Mouse (Mus musculus) common myeloid progenitor, adult 5-6 weeks (primary cell): ENCODE data around the gene Olfr465-ps1. TPM values are rescaled to one million over a fixed set of nuclear protein-coding genes. Genes with fewer than 3 reads are reported as not detected.
A peak's percentile ranks its signal among the peaks of the same experiment; 100 is the strongest.

Source experiments
- ATAC-seq: replicated peaks from 2 replicates; pipeline ENCODE4 v1.8.0; 2016; ENCODE audit warnings: low read depth, mild to moderate bottlenecking, moderate TSS enrichment, inconsistent platforms; ENCODE audit not compliant: poor library complexity, severe bottlenecking
- total RNA-seq: library from RNA; stranded (forward); fragments of 200-1000, 187-1606 nt; gene quantifications from 2 replicates; pipeline ENCODE4 v1.2.3, GENCODE M21; 2017

The Olfr465-ps1 gene
- not detected in 2 replicates for total RNA-seq

GRCm38 (mm10) chr13:65137789-65138188 is at the start of gene Olfr465-ps1:
TSS of gene Olfr465-ps1 (plus strand) at chr13:65138089.
- no peak for ATAC-seq

GRCm38 (mm10) chr13:65095923-65096322 is 42.0 kb upstream of the Olfr465-ps1 start:
- 0 out of 2 replicates have a peak, but pooled peaks have one; percentile 39 for ATAC-seq

DNA sequence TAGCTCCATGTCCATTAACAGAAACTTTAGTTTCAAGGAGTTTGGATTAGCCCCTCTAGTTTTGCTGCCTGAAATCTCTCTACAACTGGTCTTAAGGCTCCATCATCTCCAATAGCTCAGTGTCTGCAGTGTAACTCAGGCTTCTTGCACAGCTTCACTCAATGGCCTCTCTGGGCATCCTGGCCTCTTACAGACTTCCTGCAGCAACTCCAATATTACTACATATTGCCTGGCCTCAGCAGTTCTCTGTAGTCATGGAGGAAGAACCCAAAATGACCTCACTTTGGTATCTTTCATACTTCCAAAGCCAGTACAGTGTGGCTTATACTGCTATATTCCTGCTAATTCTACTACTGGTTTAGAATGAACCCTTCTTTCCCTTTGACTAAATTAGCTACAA is 40.9 kb upstream of the Olfr465-ps1 start:
- no peak for ATAC-seq

GRCm38 (mm10) chr13:65100678-65101077 is 37.2 kb upstream of the Olfr465-ps1 start:
- ATAC-seq = peak; percentile 51; the same call in 1 of the 2 replicates

DNA sequence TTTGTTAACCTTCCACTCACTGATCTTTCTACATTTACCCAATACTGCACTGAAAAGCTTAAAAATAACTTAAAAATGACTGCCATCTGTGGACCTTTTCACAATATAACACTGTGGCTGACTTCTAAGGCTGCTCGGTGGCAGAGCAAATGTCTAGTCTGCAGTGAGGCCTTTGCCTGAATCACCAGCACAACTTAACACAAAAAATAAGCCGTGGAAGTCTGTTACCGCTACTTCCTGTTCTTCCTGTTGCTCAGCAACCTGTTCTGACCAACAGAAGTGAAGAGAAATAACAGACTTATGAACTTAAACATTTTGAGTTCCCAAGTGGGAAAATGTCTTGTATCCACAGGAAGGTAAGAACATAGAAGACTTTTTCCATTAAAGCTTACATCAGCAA is 36.7 kb upstream of the Olfr465-ps1 start:
- ATAC-seq = peak; percentile 62

- peak; percentile 82 for ATAC-seq
Observed at GRCm38 (mm10) chr13:65111961-65112360, 25.9 kb upstream of the Olfr465-ps1 start.

DNA sequence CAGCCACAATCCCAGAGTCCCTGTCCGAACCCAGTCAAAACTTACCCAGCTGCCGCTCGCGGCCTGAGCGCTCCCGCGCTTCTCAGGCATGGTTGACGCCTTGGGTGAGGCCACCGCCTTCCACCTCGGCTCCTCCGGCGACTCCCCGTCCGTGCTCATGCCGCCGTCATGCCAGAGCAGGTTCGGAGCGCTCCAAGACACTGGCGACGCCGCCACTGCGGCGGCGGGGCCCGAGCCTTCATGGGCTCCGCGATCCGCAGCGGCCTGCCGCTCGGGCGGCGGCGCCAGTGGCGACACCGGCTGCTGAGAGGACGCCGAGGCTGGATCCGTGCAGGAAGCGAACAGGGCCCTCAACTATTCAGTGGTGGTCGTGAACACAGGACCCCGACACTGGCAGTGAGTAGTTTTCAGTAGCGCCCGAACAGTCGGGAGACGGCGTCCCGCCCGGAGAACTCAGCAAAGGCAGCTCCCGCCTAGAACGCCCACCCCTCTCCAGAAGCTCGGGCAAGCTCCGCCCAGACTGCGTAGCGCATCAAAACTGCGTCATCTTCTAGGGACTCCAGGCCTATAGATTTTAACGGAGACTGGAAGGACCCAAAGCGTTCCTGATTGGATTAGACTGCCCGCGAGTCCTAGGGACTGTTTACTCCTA is 25.3 kb upstream of the Olfr465-ps1 start, which contains the start of gene Mfsd14b:
Mfsd14b (minus strand) TSS at position 517 of the 652 bp plus-strand sequence.
- peak; percentile 93 for ATAC-seq

GRCm38 (mm10) chr13:65113239-65113638 is 24.6 kb upstream of the Olfr465-ps1 start:
- ATAC-seq = peak; percentile 30

GRCm38 (mm10) chr13:65120984-65121383 is 16.9 kb upstream of the Olfr465-ps1 start:
- no peak for ATAC-seq

- peak; percentile 93 for ATAC-seq
Observed at GRCm38 (mm10) chr13:65122111-65122510, 15.8 kb upstream of the Olfr465-ps1 start.

GRCm38 (mm10) chr13:65127063-65127847 is 10.6 kb upstream of the Olfr465-ps1 start:
- peak; percentile 29; the same call in 1 of the 2 replicates for ATAC-seq

- no peak for ATAC-seq
Observed at GRCm38 (mm10) chr13:65149940-65150339, 12.1 kb downstream of the Olfr465-ps1 start, which contains the start of gene Olfr466. TSS of gene Olfr466 (plus strand) at chr13:65150240.

- no peak for ATAC-seq
Observed at GRCm38 (mm10) chr13:65174102-65174501, 36.2 kb downstream of the Olfr465-ps1 start.

DNA sequence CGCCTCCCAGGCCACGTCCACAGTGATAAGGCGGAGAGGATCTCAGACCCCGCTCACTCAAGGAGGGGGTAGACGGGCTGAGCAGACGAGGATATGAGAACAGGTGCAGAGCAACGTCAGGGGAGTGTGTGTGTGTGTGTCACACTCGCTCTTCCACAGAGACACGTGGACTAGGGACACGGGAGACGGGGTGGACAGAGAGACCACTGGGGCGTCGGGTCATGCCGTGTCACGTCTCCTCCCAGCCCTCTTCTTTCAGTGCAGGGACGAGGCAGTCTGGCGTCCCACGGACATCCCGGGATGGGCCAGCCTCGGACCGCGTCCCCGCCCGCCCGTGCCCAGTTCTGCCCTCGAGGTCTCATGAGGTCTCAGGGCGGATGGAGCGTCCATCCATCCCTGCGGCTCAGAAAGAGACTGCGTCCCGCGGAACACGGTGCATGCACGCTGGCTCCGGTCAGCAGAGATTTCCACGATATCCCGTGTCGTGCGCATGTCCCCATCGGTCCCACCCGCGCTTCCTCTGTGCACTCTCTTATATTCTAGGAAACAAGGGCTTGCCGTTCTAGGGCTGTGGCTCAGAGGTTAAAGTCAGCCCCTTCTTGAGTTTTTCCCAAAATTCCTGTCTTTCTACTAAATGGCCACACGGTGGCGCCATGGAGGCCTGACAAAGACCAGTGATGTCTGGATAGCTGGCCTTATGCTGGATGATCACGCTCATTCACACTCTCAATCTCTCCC is 38.0 kb downstream of the Olfr465-ps1 start:
- peak; percentile 93 for ATAC-seq

DNA sequence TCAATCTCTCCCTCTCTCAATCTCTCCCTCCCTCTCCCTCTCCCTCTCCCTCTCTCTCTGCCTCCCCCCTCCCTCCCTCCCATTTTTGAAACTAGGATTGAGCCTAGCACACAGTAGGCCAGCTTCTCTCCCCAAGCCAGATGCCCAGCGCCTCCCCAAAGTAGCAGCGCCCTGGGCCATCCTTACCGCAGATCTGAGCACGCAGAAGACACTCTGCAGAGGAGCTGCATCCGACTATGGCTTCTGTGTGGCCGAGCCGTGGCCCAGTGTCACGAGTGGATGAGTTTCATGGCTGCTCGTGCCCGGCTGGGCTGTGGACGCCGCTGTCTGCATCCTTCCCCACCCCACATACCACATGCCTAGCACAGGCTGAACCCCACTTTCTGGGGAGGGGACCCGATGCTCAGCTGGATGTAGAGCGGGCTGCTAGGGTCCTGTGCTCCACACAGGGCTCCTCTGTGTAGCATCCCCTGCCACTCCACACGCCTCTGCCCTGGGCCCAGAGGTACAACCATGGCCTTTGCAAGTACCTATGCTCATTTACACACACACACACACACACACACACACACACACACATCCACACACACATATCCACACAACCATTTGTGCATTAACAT is 38.7 kb downstream of the Olfr465-ps1 start:
- ATAC-seq = no peak

Other genes starting within 250 kb of the Olfr465-ps1 start
- gene Cntnap3, start 234.1 kb upstream of the Olfr465-ps1 start, total RNA-seq = not detected in 2 replicates
- gene Spata31, start 220.7 kb upstream of the Olfr465-ps1 start, total RNA-seq = not detected in 2 replicates
- not detected in 2 replicates for gene Spata31d1c, start 105.0 kb upstream of the Olfr465-ps1 start, total RNA-seq
- gene Prss47, start 85.3 kb upstream of the Olfr465-ps1 start, total RNA-seq = not detected in 2 replicates
- 53.2 and 73.7 TPM in 2 replicates for gene Mfsd14b, start 25.1 kb upstream of the Olfr465-ps1 start, total RNA-seq
- not detected in 2 replicates for gene Olfr466, start 12.2 kb downstream of the Olfr465-ps1 start, total RNA-seq
- gene Nlrp4f, start 67.9 kb downstream of the Olfr465-ps1 start, total RNA-seq = not detected in 2 replicates
- not detected in 2 replicates for gene Gm10775, start 121.5 kb downstream of the Olfr465-ps1 start, total RNA-seq
- 47.7 and 51.6 TPM in 2 replicates for gene Zfp369, start 140.7 kb downstream of the Olfr465-ps1 start, total RNA-seq